Comparison of ENCODE assay signal across 8 mouse cellular contexts in genomic region chr10:58396600-58396999, GRCm38 (mm10). TPM values are rescaled to one million over a fixed set of nuclear protein-coding genes. Genes with fewer than 3 reads are reported as not detected.
A peak's percentile ranks its signal among the peaks of the same experiment; 100 is the strongest.
DNase-seq lines count a peak whose midpoint lies in the region; TF ChIP-seq lines count a peak whose summit lies in the region.
"Had no signal": no experiment of that assay in that cellular context is flagged by ENCODE, and none has a peak within 500 bp of the region (broad histone marks: within the 10 kb centered on the region; RNA-seq: fewer than 3 reads in every experiment).

No protein-coding gene starts in this region.

- H3K27ac ChIP-seq in left cerebral cortex, adult 2 months = peak overlapping the region; percentile 59; the same call in 1 of the 2 replicates
- H3K27ac ChIP-seq: limb, embryonic 10.5 days had no signal

- intact Hi-C loops in left cerebral cortex, adult 2 months (cut with DNase I) = no loop called here

- no peak overlapping the region for H3K4me3 ChIP-seq in left cerebral cortex, adult 2 months
- H3K4me3 ChIP-seq: limb, embryonic 10.5 days had no signal

- no peak for TF ChIP-seq POLR2A in brain, embryonic 14.5 days (IDR thresholded peaks at IDR 0.05; ENCODE audit: borderline replicate concordance, extremely low read depth, insufficient read depth, insufficient read length, poor library complexity, severe bottlenecking)

- no peak for TF ChIP-seq CTCF in left cerebral cortex, adult 2 months (IDR thresholded peaks at IDR 0.05)
- TF ChIP-seq CTCF in brain, embryonic 14.5 days (IDR thresholded peaks at IDR 0.05; ENCODE audit: borderline replicate concordance, extremely low read depth, insufficient read depth, insufficient read length) = no peak

- DNase-seq in left cerebral cortex, adult 2 months (ENCODE audit: extremely low spot score in 1 of 2, low spot score in 2 of 2) = no peak
- DNase-seq in left cerebral cortex, adult 9 months (ENCODE audit: low spot score in 2 of 2) = no peak
- DNase-seq in brain, embryonic 14.5 days (ENCODE audit: low read depth) = peak; percentile 47
- DNase-seq in cerebellum, postnatal 25 days = peak; percentile 75 to 82
- peak; percentile 59 for DNase-seq in heart, postnatal 4 days
- no peak for DNase-seq in B cell, adult 2 months
- DNase-seq in urinary bladder, postnatal 36 days (ENCODE audit: low spot score in 2 of 2) = no peak

RNA-seq across cellular contexts. Expression of gene Ranbp2, which starts 50.1 kb away (rescaled TPM):
- 10 to 100 TPM; 92.3 to 96.3 TPM for total RNA-seq in left cerebral cortex, adult 2 months (2021)
- 9.8 and 15.7 TPM in 2 replicates for polyA plus RNA-seq in brain, embryonic 14.5 days (2012; rRNA removed)
- total RNA-seq in heart, postnatal 4 days (2021) = 10 to 100 TPM; 67.4 to 67.5 TPM

Comparison
In these comparisons a context has a peak if more than half of its experiments do, and no peak if none do; other contexts are left out.
1. DNase-seq: peak in brain, embryonic 14.5 days (single experiment), cerebellum, postnatal 25 days (2 of 2) and heart, postnatal 4 days (single experiment); none in left cerebral cortex, adult 2 months (0 of 2), left cerebral cortex, adult 9 months (0 of 2), B cell, adult 2 months (0 of 2) and urinary bladder, postnatal 36 days (0 of 2).